Mouse (Mus musculus): ENCODE measurements around the gene Aldh16a1. TPM values are rescaled to one million over a fixed set of nuclear protein-coding genes. Genes with fewer than 3 reads are reported as not detected.
A peak's percentile ranks its signal among the peaks of the same experiment; 100 is the strongest.

Aldh16a1 gene
- 54.2 and 63.7 TPM in 2 replicates for polyA plus RNA-seq (2016; fragmentation: Nextera tagmentation; extraction: Ambion mirVana)

GRCm38 (mm10) chr7:45154096-45154992 is at the start of gene Aldh16a1, which contains the start of gene Pih1d1:
Gene Aldh16a1 (minus strand): TSS chr7:45154584.
Gene Pih1d1 (plus strand): TSS chr7:45154303.
- H3K4me3 ChIP-seq, result peak within 1 kb of the TSS; percentile 78
- WGBS, result 5% methylated on average over 69 of the region's 69 CpGs
- peaks cover 46% of the 10 kb centered on the region for H3K4me1 ChIP-seq
- H3K36me3 ChIP-seq, result peaks cover 28% of the 10 kb centered on the region
- no peaks in the 10 kb centered on the region for H3K9me3 ChIP-seq (replicated peaks)
- H3K27ac ChIP-seq, result peak within 1 kb of the TSS; percentile 98
- no peaks in the 10 kb centered on the region for H3K27me3 ChIP-seq (ENCODE audit: low read depth, poor library complexity, severe bottlenecking)
- peak; percentile 98 for DNase-seq (ENCODE audit: low spot score)

- H3K9me3 ChIP-seq (replicated peaks), result no peaks in the 10 kb centered on the region
- H3K27me3 ChIP-seq (ENCODE audit: low read depth, poor library complexity, severe bottlenecking), result peaks cover 30% of the 10 kb centered on the region
- no peak overlapping the region for H3K4me3 ChIP-seq
- peaks cover 13% of the 10 kb centered on the region; the same call in 1 of the 2 replicates for H3K4me1 ChIP-seq
- H3K27ac ChIP-seq, result no peak overlapping the region
- DNase-seq (ENCODE audit: low spot score), result no peak
- WGBS, result 44% methylated on average over 10 of the region's 10 CpGs
- H3K36me3 ChIP-seq, result no peaks in the 10 kb centered on the region
Measured at GRCm38 (mm10) chr7:45202654-45203053, 48.3 kb upstream of the Aldh16a1 start.

- H3K27ac ChIP-seq, result no peak overlapping the region
- H3K36me3 ChIP-seq, result no peaks in the 10 kb centered on the region
- no peaks in the 10 kb centered on the region for H3K9me3 ChIP-seq (replicated peaks)
- 81% methylated on average over 11 of the region's 11 CpGs for WGBS
- no peak for DNase-seq (ENCODE audit: low spot score)
- no peak overlapping the region for H3K4me3 ChIP-seq
- H3K4me1 ChIP-seq, result peaks cover 33% of the 10 kb centered on the region
- H3K27me3 ChIP-seq (ENCODE audit: low read depth, poor library complexity, severe bottlenecking), result peaks cover 54% of the 10 kb centered on the region
Measured at GRCm38 (mm10) chr7:45198961-45199360, 44.6 kb upstream of the Aldh16a1 start.

- Histone ChIP-seq H3K27ac (no peak overlapping the region), H3K36me3 (no peaks in the 10 kb centered on the region), H3K9me3 (replicated peaks) (no peaks in the 10 kb centered on the region), H3K27me3 (ENCODE audit: low read depth, poor library complexity, severe bottlenecking) (peaks cover 51% of the 10 kb centered on the region), H3K4me1 (peaks cover 35% of the 10 kb centered on the region), H3K4me3 (no peak overlapping the region)
- peak; percentile 77 for DNase-seq (ENCODE audit: low spot score)
- WGBS, result 11% methylated on average over 5 of the region's 5 CpGs
Measured at GRCm38 (mm10) chr7:45198435-45198834, 44.1 kb upstream of the Aldh16a1 start.

- Histone ChIP-seq H3K27me3 (ENCODE audit: low read depth, poor library complexity, severe bottlenecking) (peaks cover 46% of the 10 kb centered on the region), H3K36me3 (no peaks in the 10 kb centered on the region), H3K4me3 (no peak overlapping the region), H3K9me3 (replicated peaks) (no peaks in the 10 kb centered on the region), H3K4me1 (peaks cover 49% of the 10 kb centered on the region), H3K27ac (0 out of 2 replicates have a peak overlapping the region, but pooled peaks have one; percentile 26)
- DNase-seq (ENCODE audit: low spot score), result no peak
- WGBS, result 66% methylated on average over 5 of the region's 5 CpGs
Measured at GRCm38 (mm10) chr7:45196994-45197393, 42.6 kb upstream of the Aldh16a1 start.

- Histone ChIP-seq H3K27ac (peak overlapping the region; percentile 26; the same call in 1 of the 2 replicates), H3K27me3 (ENCODE audit: low read depth, poor library complexity, severe bottlenecking) (peaks cover 52% of the 10 kb centered on the region), H3K36me3 (no peaks in the 10 kb centered on the region), H3K4me1 (peaks cover 57% of the 10 kb centered on the region), H3K4me3 (no peak overlapping the region), H3K9me3 (replicated peaks) (no peaks in the 10 kb centered on the region)
- WGBS, result 90% methylated on average over 4 of the region's 4 CpGs
- no peak for DNase-seq (ENCODE audit: low spot score)
Measured at GRCm38 (mm10) chr7:45196176-45196535, 41.8 kb upstream of the Aldh16a1 start.

GRCm38 (mm10) chr7:45195341-45196175 is 41.2 kb upstream of the Aldh16a1 start:
- Histone ChIP-seq H3K4me1 (peaks cover 61% of the 10 kb centered on the region), H3K9me3 (replicated peaks) (no peaks in the 10 kb centered on the region), H3K36me3 (no peaks in the 10 kb centered on the region), H3K27ac (peak overlapping the region; percentile 26; the same call in 1 of the 2 replicates), H3K4me3 (no peak overlapping the region), H3K27me3 (ENCODE audit: low read depth, poor library complexity, severe bottlenecking) (peaks cover 56% of the 10 kb centered on the region)
- DNase-seq (ENCODE audit: low spot score), result no peak
- WGBS, result 53% methylated on average over 13 of the region's 13 CpGs

- Histone ChIP-seq H3K4me1 (peaks cover 66% of the 10 kb centered on the region), H3K36me3 (no peaks in the 10 kb centered on the region), H3K9me3 (replicated peaks) (no peaks in the 10 kb centered on the region), H3K27me3 (ENCODE audit: low read depth, poor library complexity, severe bottlenecking) (peaks cover 56% of the 10 kb centered on the region), H3K27ac (0 out of 2 replicates have a peak overlapping the region, but pooled peaks have one; percentile 0), H3K4me3 (no peak overlapping the region)
- WGBS, result 72% methylated on average over 17 of the region's 17 CpGs
- no peak for DNase-seq (ENCODE audit: low spot score)
Measured at GRCm38 (mm10) chr7:45193871-45194785, 39.7 kb upstream of the Aldh16a1 start.

GRCm38 (mm10) chr7:45193406-45193805 is 39.0 kb upstream of the Aldh16a1 start:
- Histone ChIP-seq H3K4me3 (no peak overlapping the region), H3K27ac (peak overlapping the region; percentile 50), H3K4me1 (peaks cover 68% of the 10 kb centered on the region), H3K27me3 (ENCODE audit: low read depth, poor library complexity, severe bottlenecking) (peaks cover 63% of the 10 kb centered on the region), H3K9me3 (replicated peaks) (no peaks in the 10 kb centered on the region), H3K36me3 (no peaks in the 10 kb centered on the region)
- 62% methylated on average over 5 of the region's 5 CpGs for WGBS
- DNase-seq (ENCODE audit: low spot score), result no peak

GRCm38 (mm10) chr7:45192585-45193310 is 38.4 kb upstream of the Aldh16a1 start:
- no peak overlapping the region for H3K4me3 ChIP-seq
- WGBS, result 85% methylated on average over 7 of the region's 7 CpGs
- no peak for DNase-seq (ENCODE audit: low spot score)
- H3K36me3 ChIP-seq, result no peaks in the 10 kb centered on the region
- H3K9me3 ChIP-seq (replicated peaks), result no peaks in the 10 kb centered on the region
- peaks cover 70% of the 10 kb centered on the region for H3K27me3 ChIP-seq (ENCODE audit: low read depth, poor library complexity, severe bottlenecking)
- peaks cover 64% of the 10 kb centered on the region for H3K4me1 ChIP-seq
- H3K27ac ChIP-seq, result peak overlapping the region; percentile 50

GRCm38 (mm10) chr7:45191803-45192363 is 37.5 kb upstream of the Aldh16a1 start:
- Histone ChIP-seq H3K4me3 (peak overlapping the region; percentile 6), H3K27ac (peak overlapping the region; percentile 61), H3K4me1 (peaks cover 64% of the 10 kb centered on the region), H3K27me3 (ENCODE audit: low read depth, poor library complexity, severe bottlenecking) (peaks cover 73% of the 10 kb centered on the region), H3K36me3 (no peaks in the 10 kb centered on the region), H3K9me3 (replicated peaks) (no peaks in the 10 kb centered on the region)
- DNase-seq (ENCODE audit: low spot score), result peak; percentile 71
- WGBS, result 10% methylated on average over 8 of the region's 8 CpGs

Data from limb, embryonic 10.5 days (tissue).